Mouse (Mus musculus): Measurements from ENCODE around the gene D930020B18Rik. TPM values are rescaled to one million over a fixed set of nuclear protein-coding genes. Genes with fewer than 3 reads are reported as not detected.

D930020B18Rik gene
- polyA plus RNA-seq, 1 experiment from 2014 or later, result 1.2 TPM

DNA sequence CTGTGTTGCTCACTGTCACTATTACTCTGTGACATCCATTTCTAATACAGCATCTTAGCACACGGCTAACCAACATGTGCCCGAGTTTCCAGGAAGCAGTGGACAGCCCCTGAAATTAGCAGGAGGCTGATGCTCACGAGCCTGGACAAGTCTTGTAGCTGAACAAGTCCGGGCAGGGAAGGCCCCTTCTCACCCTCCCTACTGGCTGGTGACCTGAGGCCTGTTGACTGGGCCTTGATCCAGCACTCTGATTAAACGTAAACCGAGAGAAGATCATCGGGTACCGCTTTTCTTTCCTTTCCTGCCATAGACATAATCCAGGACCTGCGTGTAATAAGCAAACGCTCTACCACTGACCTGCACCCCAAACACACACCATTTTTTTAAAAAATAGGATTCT lies 33.2 kb upstream of the D930020B18Rik start:
- WGBS, result 73% methylated on average over 10 of the region's 10 CpGs
- peaks cover 45% of the 10 kb centered on the region for H3K36me3 ChIP-seq (ENCODE audit: control insufficient read depth, insufficient read depth, low read length)
- no peak for DNase-seq (ENCODE audit: low spot score)

DNA sequence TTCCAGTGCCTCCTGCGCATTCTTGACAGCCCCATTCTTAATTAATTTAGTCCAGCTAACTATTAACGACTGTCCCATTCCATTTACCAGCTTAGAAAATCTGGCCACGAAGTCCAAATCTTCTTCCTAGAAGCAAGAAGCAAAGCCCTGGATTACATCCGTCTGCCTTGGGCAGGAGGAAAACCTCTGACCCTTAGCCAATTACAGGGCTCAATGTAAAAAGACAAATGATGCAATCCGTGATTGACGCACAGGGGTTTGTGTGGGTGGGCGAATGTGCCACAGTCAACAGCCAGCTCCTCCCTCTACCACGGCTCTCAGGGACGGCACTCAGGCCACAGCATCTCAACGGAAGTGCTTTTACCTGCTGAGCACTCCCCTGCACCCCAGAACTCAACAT lies 29.8 kb upstream of the D930020B18Rik start:
- no peak overlapping the region for H3K27ac ChIP-seq (replicated peaks)
- no peak overlapping the region for H3K4me3 ChIP-seq (ENCODE audit: low read depth, low read length)
- peaks cover 26% of the 10 kb centered on the region for H3K36me3 ChIP-seq (ENCODE audit: control insufficient read depth, insufficient read depth, low read length)
- no peak overlapping the region for H3K9ac ChIP-seq (ENCODE audit: low read length)
- no peak overlapping the region for H3K4me2 ChIP-seq (replicated peaks; ENCODE audit: low read depth)
- no peak for DNase-seq (ENCODE audit: low spot score)
- TF ChIP-seq CTCF (IDR thresholded peaks at IDR 0.05; ENCODE audit: low read depth) (no peak), EP300 (optimal IDR thresholded peaks at IDR 0.05) (no peak)
- H3K9me3 ChIP-seq (ENCODE audit: control insufficient read depth, low read length), result no peaks in the 10 kb centered on the region
- no peaks in the 10 kb centered on the region for H3K4me1 ChIP-seq (replicated peaks; ENCODE audit: control insufficient read depth, insufficient read depth)
- ATAC-seq (ENCODE audit: low FRiP score, low TSS enrichment), result no peak
- WGBS, result 79% methylated on average over 9 of the region's 10 CpGs
- H3K27me3 ChIP-seq (ENCODE audit: control insufficient read depth, insufficient read depth, low read length), result no peaks in the 10 kb centered on the region

More for the DNA sequence above, 33.2 kb upstream of the D930020B18Rik start:
- Histone ChIP-seq H3K4me1 (replicated peaks; ENCODE audit: control insufficient read depth, insufficient read depth) (no peaks in the 10 kb centered on the region), H3K9me3 (ENCODE audit: control insufficient read depth, low read length) (no peaks in the 10 kb centered on the region), H3K4me3 (ENCODE audit: low read depth, low read length) (no peak overlapping the region), H3K27ac (replicated peaks) (no peak overlapping the region), H3K4me2 (replicated peaks; ENCODE audit: low read depth) (no peak overlapping the region), H3K9ac (ENCODE audit: low read length) (no peak overlapping the region), H3K27me3 (ENCODE audit: control insufficient read depth, insufficient read depth, low read length) (no peaks in the 10 kb centered on the region)
- TF ChIP-seq CTCF (IDR thresholded peaks at IDR 0.05; ENCODE audit: low read depth), result no peak
- no peak for TF ChIP-seq EP300 (optimal IDR thresholded peaks at IDR 0.05)
- ATAC-seq (ENCODE audit: low FRiP score, low TSS enrichment), result no peak

DNA sequence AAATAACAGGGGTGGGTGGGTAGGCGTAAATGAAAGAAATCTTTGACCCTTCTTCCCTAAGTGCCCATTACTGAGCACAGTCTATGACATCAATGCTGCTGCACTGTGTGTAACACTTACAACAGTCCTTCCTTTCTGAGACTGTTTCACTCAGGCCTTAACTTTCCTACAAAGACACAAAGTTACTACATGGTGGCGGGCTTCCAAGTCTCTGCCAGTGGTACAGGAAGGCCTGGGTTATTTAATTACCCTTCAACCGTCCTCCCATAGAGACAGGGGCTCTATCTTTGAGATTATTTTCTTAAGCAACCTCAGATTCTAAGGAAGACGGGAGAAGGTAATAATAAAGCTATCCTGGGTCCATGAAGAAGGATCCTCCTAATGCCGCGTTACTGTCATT lies 28.9 kb upstream of the D930020B18Rik start:
- H3K36me3 ChIP-seq (ENCODE audit: control insufficient read depth, insufficient read depth, low read length), result peaks cover 20% of the 10 kb centered on the region; the same call in 1 of the 2 replicates

DNA sequence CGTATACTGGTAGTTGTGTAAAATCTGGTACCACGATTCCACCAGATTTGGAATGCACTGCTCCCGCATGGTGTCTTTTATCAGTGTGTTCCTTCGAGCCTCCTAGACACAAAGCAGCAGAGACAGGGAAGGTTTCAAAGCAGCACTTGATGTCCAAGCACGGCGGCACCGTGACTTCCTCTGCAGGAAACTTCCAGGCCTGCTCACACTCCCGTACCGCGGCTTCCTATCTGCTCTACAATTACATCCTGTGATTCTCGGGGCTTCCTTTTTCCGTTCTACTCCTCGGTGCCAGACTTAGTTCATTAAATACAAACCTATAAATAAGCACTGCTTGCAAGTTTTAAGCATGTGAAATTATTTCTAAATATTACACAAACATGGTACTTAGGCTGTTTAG lies 27.8 kb upstream of the D930020B18Rik start:
- WGBS, result 88% methylated on average over 13 of the region's 13 CpGs
- Histone ChIP-seq H3K27ac (replicated peaks) (no peak overlapping the region), H3K9ac (ENCODE audit: low read length) (no peak overlapping the region), H3K4me2 (replicated peaks; ENCODE audit: low read depth) (no peak overlapping the region), H3K4me3 (ENCODE audit: low read depth, low read length) (no peak overlapping the region), H3K4me1 (replicated peaks; ENCODE audit: control insufficient read depth, insufficient read depth) (no peaks in the 10 kb centered on the region), H3K27me3 (ENCODE audit: control insufficient read depth, insufficient read depth, low read length) (no peaks in the 10 kb centered on the region), H3K9me3 (ENCODE audit: control insufficient read depth, low read length) (no peaks in the 10 kb centered on the region), H3K36me3 (ENCODE audit: control insufficient read depth, insufficient read depth, low read length) (peaks cover 20% of the 10 kb centered on the region; the same call in 1 of the 2 replicates)
- ATAC-seq (ENCODE audit: low FRiP score, low TSS enrichment) (no peak), DNase-seq (ENCODE audit: low spot score) (no peak)
- TF ChIP-seq EP300 (optimal IDR thresholded peaks at IDR 0.05) (no peak), CTCF (IDR thresholded peaks at IDR 0.05; ENCODE audit: low read depth) (no peak)

More for the DNA sequence above, 28.9 kb upstream of the D930020B18Rik start:
- no peaks in the 10 kb centered on the region for H3K4me1 ChIP-seq (replicated peaks; ENCODE audit: control insufficient read depth, insufficient read depth)
- H3K9ac ChIP-seq (ENCODE audit: low read length), result no peak overlapping the region
- no peak for DNase-seq (ENCODE audit: low spot score)
- no peaks in the 10 kb centered on the region for H3K27me3 ChIP-seq (ENCODE audit: control insufficient read depth, insufficient read depth, low read length)
- no peak overlapping the region for H3K4me2 ChIP-seq (replicated peaks; ENCODE audit: low read depth)
- H3K9me3 ChIP-seq (ENCODE audit: control insufficient read depth, low read length), result no peaks in the 10 kb centered on the region
- 86% methylated on average over 6 of the region's 6 CpGs for WGBS
- TF ChIP-seq EP300 (optimal IDR thresholded peaks at IDR 0.05), result no peak
- TF ChIP-seq CTCF (IDR thresholded peaks at IDR 0.05; ENCODE audit: low read depth), result no peak
- no peak overlapping the region for H3K27ac ChIP-seq (replicated peaks)
- no peak overlapping the region for H3K4me3 ChIP-seq (ENCODE audit: low read depth, low read length)
- ATAC-seq (ENCODE audit: low FRiP score, low TSS enrichment), result no peak

DNA sequence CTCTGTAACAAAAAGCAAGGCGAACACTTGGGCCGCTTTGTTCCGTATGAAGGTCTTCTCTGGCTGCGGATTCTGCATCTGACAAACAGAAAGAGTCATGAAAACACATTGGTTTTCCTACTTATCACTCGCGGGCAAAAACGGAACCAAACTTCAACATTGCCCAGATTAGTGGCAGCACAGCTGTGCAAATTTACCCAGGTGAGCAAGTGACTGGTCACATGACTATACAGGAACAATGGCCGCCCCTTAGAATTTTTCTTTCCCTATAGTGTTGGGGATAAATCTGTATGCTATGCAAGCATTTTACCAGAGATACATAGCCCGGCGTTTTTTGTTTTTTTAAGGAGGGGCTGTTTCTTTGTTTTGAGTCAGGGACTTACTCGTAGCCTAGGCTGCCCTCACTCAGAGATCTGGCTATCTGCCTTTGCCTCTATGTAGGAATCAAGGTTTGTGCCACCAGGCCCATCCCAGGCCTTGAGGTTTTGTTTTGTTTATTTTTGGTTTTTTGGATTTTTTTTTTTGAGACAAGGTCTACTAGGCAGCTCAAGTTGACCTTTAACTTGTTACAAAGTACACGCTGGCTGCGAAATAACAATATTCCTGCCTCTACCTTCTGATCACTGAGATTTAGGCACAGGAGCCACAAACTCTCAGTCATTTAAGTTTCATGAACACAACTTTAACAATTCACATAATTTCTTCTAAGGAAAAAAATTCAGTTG lies 26.1 kb upstream of the D930020B18Rik start:
- Histone ChIP-seq H3K27ac (replicated peaks) (peak overlapping the region; percentile 53; the same call in 1 of the 2 replicates), H3K4me3 (ENCODE audit: low read depth, low read length) (no peak overlapping the region), H3K27me3 (ENCODE audit: control insufficient read depth, insufficient read depth, low read length) (no peaks in the 10 kb centered on the region), H3K4me1 (replicated peaks; ENCODE audit: control insufficient read depth, insufficient read depth) (no peaks in the 10 kb centered on the region), H3K36me3 (ENCODE audit: control insufficient read depth, insufficient read depth, low read length) (peaks cover 18% of the 10 kb centered on the region; the same call in 1 of the 2 replicates), H3K9me3 (ENCODE audit: control insufficient read depth, low read length) (no peaks in the 10 kb centered on the region), H3K4me2 (replicated peaks; ENCODE audit: low read depth) (no peak overlapping the region), H3K9ac (ENCODE audit: low read length) (no peak overlapping the region)
- no peak for TF ChIP-seq CTCF (IDR thresholded peaks at IDR 0.05; ENCODE audit: low read depth)
- no peak for TF ChIP-seq EP300 (optimal IDR thresholded peaks at IDR 0.05)
- WGBS, result 66% methylated on average over 13 of the region's 13 CpGs
- DNase-seq (ENCODE audit: low spot score), result peak; percentile 71
- peak; percentile 82 for ATAC-seq (ENCODE audit: low FRiP score, low TSS enrichment)

DNA sequence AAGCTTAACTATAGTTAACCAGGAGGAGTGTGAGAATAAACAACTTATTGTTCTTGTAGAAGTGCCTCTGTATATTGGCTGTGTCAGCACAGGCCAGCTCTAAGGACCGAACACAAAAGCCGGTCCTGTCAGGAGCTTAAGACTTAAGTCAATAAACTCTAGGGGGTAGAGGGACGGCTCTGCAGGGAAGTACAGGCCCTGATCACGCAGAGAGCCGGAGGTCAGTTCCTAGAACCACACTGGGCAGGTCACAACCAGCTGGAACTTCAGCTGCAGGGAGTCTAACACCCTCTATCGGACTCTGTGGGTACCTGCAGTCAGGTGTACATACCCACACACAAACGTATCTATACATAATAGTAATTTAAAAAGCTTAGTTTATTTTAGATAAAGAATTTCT lies 25.5 kb upstream of the D930020B18Rik start:
- TF ChIP-seq CTCF (IDR thresholded peaks at IDR 0.05; ENCODE audit: low read depth) (peak; percentile 17), EP300 (optimal IDR thresholded peaks at IDR 0.05) (no peak)
- H3K4me2 ChIP-seq (replicated peaks; ENCODE audit: low read depth), result no peak overlapping the region
- no peak overlapping the region for H3K9ac ChIP-seq (ENCODE audit: low read length)
- H3K27me3 ChIP-seq (ENCODE audit: control insufficient read depth, insufficient read depth, low read length), result no peaks in the 10 kb centered on the region
- no peak overlapping the region; the same call in 1 of the 2 replicates for H3K27ac ChIP-seq (replicated peaks)
- ATAC-seq (ENCODE audit: low FRiP score, low TSS enrichment) (peak; percentile 72), DNase-seq (ENCODE audit: low spot score) (no peak)
- H3K9me3 ChIP-seq (ENCODE audit: control insufficient read depth, low read length), result no peaks in the 10 kb centered on the region
- WGBS, result 48% methylated on average over 7 of the region's 7 CpGs
- H3K36me3 ChIP-seq (ENCODE audit: control insufficient read depth, insufficient read depth, low read length), result peaks cover 15% of the 10 kb centered on the region; the same call in 1 of the 2 replicates
- no peaks in the 10 kb centered on the region for H3K4me1 ChIP-seq (replicated peaks; ENCODE audit: control insufficient read depth, insufficient read depth)
- no peak overlapping the region for H3K4me3 ChIP-seq (ENCODE audit: low read depth, low read length)

Data from stomach, postnatal 0 days (tissue).